ENCODE assay signal across 29 mouse cellular contexts in the genomic region with DNA sequence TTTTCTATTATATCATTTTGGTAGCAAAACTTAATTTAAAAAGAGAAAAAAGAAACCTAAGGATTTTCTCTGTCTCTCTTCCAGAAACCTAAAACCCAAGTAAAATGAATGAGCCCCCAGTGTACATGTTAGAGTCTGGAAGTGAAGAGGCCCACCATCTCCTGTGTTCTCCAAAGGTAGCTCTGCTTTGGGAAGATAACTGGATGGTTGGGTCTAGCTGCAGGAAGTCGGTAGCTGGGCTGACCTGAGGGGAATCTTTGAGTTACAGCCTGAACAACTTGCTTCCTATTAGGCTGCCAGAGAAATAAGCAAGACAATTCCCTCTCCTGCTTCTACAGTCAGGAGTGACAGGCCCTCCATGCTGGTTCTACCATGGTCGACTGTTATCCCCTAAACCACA. TPM values are rescaled to one million over a fixed set of nuclear protein-coding genes. Genes with fewer than 3 reads are reported as not detected.
A peak's percentile ranks its signal among the peaks of the same experiment; 100 is the strongest.
DNase-seq lines count a peak whose midpoint lies in the region; ATAC-seq lines count a peak whose summit lies in the region.
"Had no signal": no experiment of that assay in that cellular context is flagged by ENCODE, and none has a peak within 500 bp of the region (broad histone marks: within the 10 kb centered on the region; RNA-seq: fewer than 3 reads in every experiment).

No protein-coding gene starts in this region.

- H3K36me3 ChIP-seq in liver, embryonic 11.5 days (ENCODE audit: control insufficient read depth, insufficient read depth, low read length), result no peaks in the 10 kb centered on the region
- no peaks in the 10 kb centered on the region for H3K36me3 ChIP-seq in liver, embryonic 16.5 days (ENCODE audit: control insufficient read depth, insufficient read depth)
- no peaks in the 10 kb centered on the region for H3K36me3 ChIP-seq in kidney, embryonic 14.5 days (ENCODE audit: control insufficient read depth, insufficient read depth, low read length)
- H3K36me3 ChIP-seq: hindbrain, embryonic 12.5 days; intestine, embryonic 15.5 days; limb, embryonic 12.5 days had no signal

- peak overlapping the region; percentile 26 for H3K4me2 ChIP-seq in liver, embryonic 11.5 days
- peak overlapping the region; percentile 34 for H3K4me2 ChIP-seq in liver, embryonic 16.5 days (ENCODE audit: low read depth, low read length)
- H3K4me2 ChIP-seq in kidney, embryonic 14.5 days (replicated peaks; ENCODE audit: low read depth, low read length), result no peak overlapping the region
- H3K4me2 ChIP-seq: hindbrain, embryonic 12.5 days; intestine, embryonic 15.5 days; limb, embryonic 12.5 days had no signal

- H3K27me3 ChIP-seq in liver, embryonic 11.5 days (replicated peaks; ENCODE audit: control insufficient read depth, insufficient read depth, low read length), result no peaks in the 10 kb centered on the region
- H3K27me3 ChIP-seq in liver, embryonic 16.5 days (ENCODE audit: control insufficient read depth, insufficient read depth, low read depth, low read length), result no peaks in the 10 kb centered on the region
- H3K27me3 ChIP-seq in kidney, embryonic 14.5 days (ENCODE audit: control insufficient read depth, insufficient read depth, low read length), result no peaks in the 10 kb centered on the region
- H3K27me3 ChIP-seq: hindbrain, embryonic 12.5 days; intestine, embryonic 15.5 days; limb, embryonic 12.5 days had no signal

- 25% methylated on average over 2 of the region's 2 CpGs for WGBS in liver, embryonic 11.5 days
- WGBS in liver, embryonic 16.5 days (ENCODE audit: insufficient replicate concordance), result 14% methylated on average over 2 of the region's 2 CpGs
- WGBS in kidney, embryonic 14.5 days, result 60% methylated on average over 2 of the region's 2 CpGs

- no peak overlapping the region for H3K4me3 ChIP-seq in liver, embryonic 11.5 days (ENCODE audit: low read depth, low read length)
- peak overlapping the region; percentile 23; the same call in 1 of the 2 replicates for H3K4me3 ChIP-seq in liver, embryonic 16.5 days (ENCODE audit: low read depth, low read length)
- no peak overlapping the region for H3K4me3 ChIP-seq in kidney, embryonic 14.5 days (ENCODE audit: low read length)
- H3K4me3 ChIP-seq: heart, adult 2 months; hindbrain, embryonic 12.5 days; intestine, embryonic 15.5 days; layer of hippocampus, adult 2 months; left cerebral cortex, adult 2 months; limb, embryonic 12.5 days had no signal

- H3K9ac ChIP-seq in liver, embryonic 11.5 days (ENCODE audit: low read depth, low read length), result no peak overlapping the region
- peak overlapping the region; percentile 46; the same call in 1 of the 2 replicates for H3K9ac ChIP-seq in liver, embryonic 16.5 days (ENCODE audit: low read depth, low read length)
- no peak overlapping the region for H3K9ac ChIP-seq in kidney, embryonic 14.5 days (ENCODE audit: low read depth, low read length)
- H3K9ac ChIP-seq: hindbrain, embryonic 12.5 days; intestine, embryonic 15.5 days; limb, embryonic 12.5 days had no signal

- peak; percentile 39 for DNase-seq in MEL-GATA-1-ER (ENCODE audit: extremely low read depth, low read depth)
- DNase-seq in c-Kit-positive CD71-positive TER-119-positive erythroid progenitor cells, embryonic 14.5 days (ENCODE audit: low spot score), result peak; percentile 72
- DNase-seq in liver, embryonic 11.5 days (ENCODE audit: low spot score), result no peak
- DNase-seq in frontal cortex, postnatal 25 days (ENCODE audit: low spot score in 2 of 2), result no peak
- no peak for DNase-seq in heart, postnatal 10 days
- DNase-seq: adrenal gland, adult 2 months; cerebellum, adult 11-12 months; cerebellum, adult 9-11 months; heart, adult 2 months; kidney, adult 2 months; kidney, postnatal 25 days; lung, adult 18-20 months; midbrain, embryonic 14.5 days; right cerebral cortex, postnatal 14 days; thymus, adult 18-20 months; thymus, postnatal 25 days had no signal

- no peaks in the 10 kb centered on the region for H3K9me3 ChIP-seq in liver, embryonic 11.5 days (ENCODE audit: control insufficient read depth, low read length)
- H3K9me3 ChIP-seq in liver, embryonic 16.5 days (replicated peaks; ENCODE audit: control insufficient read depth, low read length), result no peaks in the 10 kb centered on the region
- H3K9me3 ChIP-seq in kidney, embryonic 14.5 days (ENCODE audit: control insufficient read depth, low read length), result no peaks in the 10 kb centered on the region
- H3K9me3 ChIP-seq: hindbrain, embryonic 12.5 days; intestine, embryonic 15.5 days; limb, embryonic 12.5 days had no signal

- intact Hi-C loops in heart, postnatal 10 days (cut with DNase I), result loop anchor here (10.0 kb wide), 1 partner anchor 975 kb away; no protein-coding TSS in a partner anchor

- H3K27ac ChIP-seq in liver, embryonic 11.5 days (ENCODE audit: low read depth, low read length), result peak overlapping the region; percentile 57
- peak overlapping the region; percentile 93 for H3K27ac ChIP-seq in liver, embryonic 16.5 days (ENCODE audit: low read length)
- H3K27ac ChIP-seq in kidney, embryonic 14.5 days (ENCODE audit: low read depth, low read length), result no peak overlapping the region
- H3K27ac ChIP-seq: heart, adult 2 months; hindbrain, embryonic 12.5 days; hindbrain, postnatal 0 days; intestine, embryonic 15.5 days; layer of hippocampus, adult 2 months; left cerebral cortex, adult 2 months; limb, embryonic 12.5 days; macrophage had no signal

- peaks cover 6% of the 10 kb centered on the region; the same call in 1 of the 2 replicates for H3K4me1 ChIP-seq in liver, embryonic 11.5 days (replicated peaks; ENCODE audit: control insufficient read depth, insufficient read depth, low read length)
- H3K4me1 ChIP-seq in liver, embryonic 16.5 days (ENCODE audit: control insufficient read depth, low read depth, low read length), result peaks cover 16% of the 10 kb centered on the region
- no peaks in the 10 kb centered on the region for H3K4me1 ChIP-seq in kidney, embryonic 14.5 days (ENCODE audit: control insufficient read depth, insufficient read depth, low read length)
- H3K4me1 ChIP-seq: hindbrain, embryonic 12.5 days; intestine, embryonic 15.5 days; limb, embryonic 12.5 days had no signal

- peak; percentile 80 for ATAC-seq in liver, embryonic 11.5 days (replicated peaks; ENCODE audit: low FRiP score)
- peak; percentile 79 for ATAC-seq in liver, embryonic 16.5 days (ENCODE audit: low read depth)
- no peak for ATAC-seq in kidney, embryonic 14.5 days (ENCODE audit: low FRiP score, low TSS enrichment)
- ATAC-seq: activated CD4-positive, CD25-positive, alpha-beta regulatory T cell, adult 4 months; CD4-positive, CD25-positive, alpha-beta regulatory T cell, adult 4 months; forebrain, embryonic 14.5 days; hindbrain, postnatal 0 days; intestine, embryonic 15.5 days; lung, postnatal 0 days had no signal

RNA-seq across cellular contexts. Expression of a gene that starts 26.4 kb away (rescaled TPM):
- 2.9 and 3.9 TPM in 2 replicates for polyA plus RNA-seq in liver, embryonic 11.5 days (2014; fragmentation: Nextera tagmentation; extraction: Ambion mirVana)
- polyA plus RNA-seq in liver, embryonic 16.5 days (2015; fragmentation: Nextera tagmentation; extraction: Ambion mirVana), result 3.2 and 3.6 TPM in 2 replicates
- polyA plus RNA-seq in kidney, embryonic 14.5 days (2014; fragmentation: Nextera tagmentation; extraction: Ambion mirVana), result 1.8 and 3.1 TPM in 2 replicates
- total RNA-seq in heart, postnatal 10 days (2021), result 1 to 10 TPM; 3.9 to 5.5 TPM

RNA-seq across cellular contexts. Expression of a gene that starts 44.4 kb away (rescaled TPM):
- polyA plus RNA-seq in liver, embryonic 11.5 days (2014; fragmentation: Nextera tagmentation; extraction: Ambion mirVana), result 2.6 and 3.1 TPM in 2 replicates
- polyA plus RNA-seq in liver, embryonic 16.5 days (2015; fragmentation: Nextera tagmentation; extraction: Ambion mirVana), result 5.5 and 5.7 TPM in 2 replicates
- polyA plus RNA-seq in kidney, embryonic 14.5 days (2014; fragmentation: Nextera tagmentation; extraction: Ambion mirVana), result 15.3 and 20.6 TPM in 2 replicates
- 10 to 100 TPM; 28.7 to 41.1 TPM for total RNA-seq in heart, postnatal 10 days (2021)

RNA-seq across cellular contexts. Expression of a gene that starts 45.8 kb away (rescaled TPM):
- polyA plus RNA-seq in liver, embryonic 11.5 days (2014; fragmentation: Nextera tagmentation; extraction: Ambion mirVana), result 1.0 and 1.1 TPM in 2 replicates
- polyA plus RNA-seq in liver, embryonic 16.5 days (2015; fragmentation: Nextera tagmentation; extraction: Ambion mirVana), result 0.34 and 0.43 TPM in 2 replicates
- polyA plus RNA-seq in kidney, embryonic 14.5 days (2014; fragmentation: Nextera tagmentation; extraction: Ambion mirVana), result 4.1 and 4.8 TPM in 2 replicates
- total RNA-seq in heart, postnatal 10 days (2021), result 10 to 100 TPM in 1 of 2 experiments, 1 to 10 TPM in 1; 9.1 to 10.4 TPM

Comparison
In these comparisons a context has a peak if more than half of its experiments do, and no peak if none do; other contexts are left out.
1. DNase-seq: peak in MEL-GATA-1-ER (single experiment) and c-Kit-positive CD71-positive TER-119-positive erythroid progenitor cells, embryonic 14.5 days (single experiment); none in liver, embryonic 11.5 days (single experiment), frontal cortex, postnatal 25 days (0 of 2) and heart, postnatal 10 days (0 of 2).